Mouse (Mus musculus) forebrain, embryonic 16.5 days (tissue): ENCODE results near the gene Ccser2. TPM values are rescaled to one million over a fixed set of nuclear protein-coding genes. Genes with fewer than 3 reads are reported as not detected.
A peak's percentile ranks its signal among the peaks of the same experiment; 100 is the strongest.

Experiments
- ATAC-seq: fragments of 200-750 bp; cut with Nextera tagmentation; 2 replicates; pipeline ENCODE4 v1.8.0; 2017; ENCODE audit warnings: mild to moderate bottlenecking, moderate library complexity
- H3K27ac ChIP-seq: fragments of 300-500 bp; sonication (generic); 2 replicates; pipeline ENCODE4 v1.5.1; 2014; ENCODE audit warnings: low read length, control low read depth
- H3K27me3 ChIP-seq: fragments of 300-500 bp; sonication (generic); replicated peaks from 2 replicates; pipeline ENCODE4 v1.6.1; 2014; ENCODE audit warnings: low read length; ENCODE audit not compliant: control insufficient read depth, insufficient read depth
- H3K36me3 ChIP-seq: fragments of 300-500 bp; sonication (generic); 2 replicates; pipeline ENCODE4 v1.6.1; 2014; ENCODE audit not compliant: control insufficient read depth, insufficient read depth
- H3K4me1 ChIP-seq: fragments of 300-500 bp; sonication (generic); replicated peaks from 2 replicates; pipeline ENCODE4 v1.6.1; 2014; ENCODE audit warnings: low read length; ENCODE audit not compliant: control insufficient read depth, insufficient read depth
- H3K4me2 ChIP-seq: fragments of 300-500 bp; sonication (generic); 2 replicates; pipeline ENCODE4 v1.6.1; 2014; ENCODE audit warnings: mild to moderate bottlenecking, low read length, control low read depth
- H3K4me3 ChIP-seq: fragments of 300-500 bp; sonication (generic); replicated peaks from 2 replicates; pipeline ENCODE4 v1.5.1; 2014; ENCODE audit warnings: mild to moderate bottlenecking, low read length, control low read depth
- H3K9ac ChIP-seq: fragments of 300-500 bp; sonication (generic); replicated peaks from 2 replicates; pipeline ENCODE4 v1.6.1; 2014; ENCODE audit warnings: low read depth, low read length, control low read depth
- H3K9me3 ChIP-seq: fragments of 300-500 bp; sonication (generic); 2 replicates; pipeline ENCODE4 v1.6.1; 2016; ENCODE audit warnings: low read length; ENCODE audit not compliant: control insufficient read depth
- WGBS: fragments of 180-500 bp; shearing (Covaris S2); extraction: QIAGEN DNeasy Blood & Tissue Kit; methylation state at CpG from one replicate; pipeline ENCODE4 v1.1.7; 2014; 5-methylcytosine and 5-hydroxymethylcytosine counted together
- polyA plus RNA-seq: library from polyadenylated mRNA; unstranded; fragments of >200 nt; fragmentation: Nextera tagmentation; extraction: Ambion mirVana; gene quantifications from 2 replicates; pipeline ENCODE4 v1.2.1, GENCODE M21; 2015

The Ccser2 gene
- polyA plus RNA-seq, 1 experiment from 2014 or later = 94.7 TPM

DNA sequence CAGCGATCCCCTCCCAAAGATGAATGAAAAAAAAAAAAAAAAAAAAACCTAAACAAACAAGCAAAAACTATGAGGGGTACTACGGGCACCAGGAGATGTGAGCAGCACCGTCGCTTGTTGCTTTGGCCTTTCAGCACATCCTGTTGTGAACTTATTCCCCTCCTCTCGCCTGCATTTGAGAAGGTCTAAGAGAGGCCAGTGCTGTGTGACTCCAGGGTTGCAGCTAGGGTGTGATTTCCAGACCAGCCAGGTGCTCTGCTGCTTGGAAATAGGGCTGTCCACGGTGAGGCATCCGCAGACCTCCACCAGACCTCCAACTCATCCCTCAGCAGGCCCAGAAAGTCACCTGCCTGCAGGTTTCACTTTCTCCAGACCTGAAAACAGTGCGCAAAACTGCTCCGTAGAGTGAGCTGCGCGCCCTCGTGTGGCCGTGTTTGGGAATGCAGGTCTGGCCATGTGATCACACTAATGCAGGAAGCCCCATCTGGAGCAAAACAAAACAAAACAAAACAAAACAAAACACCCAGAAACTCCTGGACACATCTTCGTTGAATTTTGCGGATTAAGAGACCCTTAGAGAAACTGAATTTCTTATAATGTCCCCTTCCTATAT lies 104.6 kb downstream of the Ccser2 start:
- WGBS = 32% methylated on average over 15 of the region's 15 CpGs
- Histone ChIP-seq H3K36me3 (no peaks in the 10 kb centered on the region), H3K27me3 (no peaks in the 10 kb centered on the region), H3K4me2 (peak overlapping the region; percentile 30), H3K4me3 (no peak overlapping the region), H3K9ac (no peak overlapping the region), H3K27ac (no peak overlapping the region), H3K9me3 (no peaks in the 10 kb centered on the region), H3K4me1 (0 out of 2 replicates have a peak, but pooled peaks cover 2% of the 10 kb centered on the region)
- ATAC-seq = peak; percentile 49

GRCm38 (mm10) chr14:36862387-36862786 lies 106.2 kb downstream of the Ccser2 start:
- Histone ChIP-seq H3K9me3 (no peaks in the 10 kb centered on the region), H3K4me1 (0 out of 2 replicates have a peak, but pooled peaks cover 2% of the 10 kb centered on the region), H3K4me3 (no peak overlapping the region), H3K27me3 (no peaks in the 10 kb centered on the region), H3K36me3 (no peaks in the 10 kb centered on the region), H3K27ac (no peak overlapping the region), H3K4me2 (no peak overlapping the region), H3K9ac (no peak overlapping the region)
- WGBS = 23% methylated on average over 7 of the region's 7 CpGs
- peak; percentile 49 for ATAC-seq

DNA sequence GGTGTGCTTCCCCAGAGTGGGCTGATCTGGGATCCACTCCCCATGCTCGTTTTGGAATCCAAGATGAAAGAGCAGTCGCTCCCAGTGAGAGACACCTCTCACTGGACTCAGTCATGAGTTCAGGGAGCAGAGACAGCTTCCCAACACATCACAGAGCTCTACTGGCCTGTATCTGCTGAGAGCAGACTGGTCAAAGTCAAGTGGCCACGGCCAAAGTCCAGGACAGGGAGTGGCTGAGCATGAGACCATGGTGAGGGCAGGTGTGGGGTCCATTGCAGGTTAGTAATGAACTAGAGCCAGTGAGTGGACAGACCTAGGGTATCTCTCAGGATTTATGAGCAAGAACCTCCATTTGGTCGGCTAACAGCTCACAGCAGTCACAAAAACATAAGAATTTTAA lies 109.6 kb downstream of the Ccser2 start:
- WGBS = 72% methylated on average over 4 of the region's 4 CpGs
- no peaks in the 10 kb centered on the region for H3K27me3 ChIP-seq
- no peak for ATAC-seq

DNA sequence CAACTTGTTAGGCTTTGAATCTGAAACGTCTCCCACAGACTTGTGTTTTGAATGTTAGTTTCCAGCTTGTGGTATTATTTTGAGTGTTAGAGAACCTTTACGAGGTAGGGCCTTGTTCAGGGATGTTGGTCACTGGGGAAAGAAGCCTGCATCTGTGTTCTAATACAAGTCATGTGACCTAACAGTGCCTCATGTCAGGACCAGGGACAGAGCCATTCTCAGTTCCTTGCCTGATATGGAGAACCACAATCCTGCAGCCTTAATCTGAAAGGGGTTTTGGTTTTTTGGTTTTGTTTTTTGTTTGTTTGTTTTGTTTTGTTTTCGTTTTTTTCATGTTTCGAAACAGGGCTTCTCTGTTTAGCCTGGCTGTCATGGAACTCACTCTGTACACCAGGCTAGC lies 115.6 kb downstream of the Ccser2 start:
- no peaks in the 10 kb centered on the region for H3K4me1 ChIP-seq
- no peak for ATAC-seq
- no peak overlapping the region for H3K27ac ChIP-seq
- H3K27me3 ChIP-seq = no peaks in the 10 kb centered on the region
- no peaks in the 10 kb centered on the region for H3K9me3 ChIP-seq
- no peaks in the 10 kb centered on the region for H3K36me3 ChIP-seq
- H3K9ac ChIP-seq = no peak overlapping the region
- H3K4me3 ChIP-seq = no peak overlapping the region
- 79% methylated on average over 4 of the region's 4 CpGs for WGBS
- no peak overlapping the region for H3K4me2 ChIP-seq

More for the DNA sequence above, 109.6 kb downstream of the Ccser2 start:
- H3K27ac ChIP-seq = no peak overlapping the region
- 0 out of 2 replicates have a peak, but pooled peaks cover under 1% of the 10 kb centered on the region for H3K4me1 ChIP-seq
- H3K9ac ChIP-seq = no peak overlapping the region
- H3K9me3 ChIP-seq = no peaks in the 10 kb centered on the region
- H3K36me3 ChIP-seq = no peaks in the 10 kb centered on the region
- no peak overlapping the region for H3K4me2 ChIP-seq
- no peak overlapping the region for H3K4me3 ChIP-seq

- H3K27ac ChIP-seq = no peak overlapping the region
- peak; percentile 68 for ATAC-seq
- no peaks in the 10 kb centered on the region for H3K27me3 ChIP-seq
- H3K4me3 ChIP-seq = no peak overlapping the region
- 10% methylated on average over 1 of the region's 1 CpGs for WGBS
- no peaks in the 10 kb centered on the region for H3K4me1 ChIP-seq
- H3K36me3 ChIP-seq = no peaks in the 10 kb centered on the region
- no peaks in the 10 kb centered on the region for H3K9me3 ChIP-seq
- no peak overlapping the region for H3K9ac ChIP-seq
- H3K4me2 ChIP-seq = no peak overlapping the region
Measured at GRCm38 (mm10) chr14:36848860-36849259, 119.7 kb downstream of the Ccser2 start.

Other genes with a start within 250 kb of the Ccser2 start
- gene Rgr, start 80.2 kb upstream of the Ccser2 start, polyA plus RNA-seq = not detected in 2 replicates
- gene Lrit1, start 86.1 kb upstream of the Ccser2 start, polyA plus RNA-seq = not detected in 2 replicates
- gene Lrit2, start 99.2 kb upstream of the Ccser2 start, polyA plus RNA-seq = not detected in 2 replicates
- 3.7 and 5.2 TPM in 2 replicates for gene Cdhr1, start 129.6 kb upstream of the Ccser2 start, polyA plus RNA-seq
- 0.37 TPM in 1 of 2 replicates, not detected in the other for gene 2610528A11Rik, start 145.2 kb upstream of the Ccser2 start, polyA plus RNA-seq
- gene Ghitm, start 166.5 kb upstream of the Ccser2 start, polyA plus RNA-seq = 188 and 221 TPM in 2 replicates